Mouse (Mus musculus) G1E (cell line): ENCODE results near the gene Chd4.

Source experiments
- CTCF ChIP-seq: IDR thresholded peaks from 2 replicates; pipeline ENCODE4 v1.5.1; 2012; ENCODE audit warnings: low read depth, low read length, inconsistent platforms, mixed read lengths
- GATA2 ChIP-seq: IDR thresholded peaks from 2 replicates; pipeline ENCODE4 v1.6.1; 2012; ENCODE audit warnings: low read depth, low read length, inconsistent platforms, borderline replicate concordance
- POLR2AphosphoS5 ChIP-seq: IDR thresholded peaks from 2 replicates; pipeline ENCODE4 v1.6.1; 2012; ENCODE audit warnings: low read depth, low read length, inconsistent platforms; ENCODE audit not compliant: insufficient replicate concordance
- TAL1 ChIP-seq: conservative IDR thresholded peaks from 2 replicates; pipeline ENCODE4 v1.6.1; 2012; ENCODE audit warnings: low read depth, low read length, inconsistent platforms, mixed read lengths

DNA sequence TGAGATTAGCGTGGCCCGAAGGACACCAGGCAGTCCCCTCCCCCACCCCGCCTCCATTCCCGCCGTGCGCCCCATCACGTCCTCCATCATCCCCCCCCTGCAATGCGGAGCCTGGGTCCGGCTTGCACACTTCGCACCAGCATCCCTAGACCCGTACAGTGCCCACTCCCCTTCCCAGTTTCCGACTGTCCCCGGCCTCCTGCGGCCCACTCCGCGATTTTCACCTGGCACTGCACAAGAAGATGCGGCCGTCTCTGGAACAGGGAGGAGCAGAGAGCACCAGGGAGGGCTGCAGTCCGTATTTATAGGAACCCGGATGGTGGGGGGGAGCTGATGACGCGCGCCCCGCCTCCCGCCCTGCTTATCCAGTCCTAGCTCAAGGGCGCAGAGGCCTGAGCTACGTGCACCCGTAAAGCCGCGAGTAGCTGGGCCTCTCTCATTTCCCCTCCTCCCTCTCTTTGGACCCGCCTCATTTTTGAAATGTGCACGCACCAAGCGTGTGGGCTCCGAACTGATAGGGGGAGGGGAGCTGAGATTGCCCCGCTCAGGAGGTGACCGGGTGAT is 69.6 kb downstream of the Chd4 start:
- TF ChIP-seq POLR2AphosphoS5 (peak; percentile 97), CTCF (no peak), GATA2 (no peak), TAL1 (no peak)
